Mouse (Mus musculus): ENCODE measurements at regions not wholly inside any gene's neighbourhood (a gene's known extent, or its start where the extent isn't known, plus 50 kb on each side); places are given as distances from the start of the nearest gene placed in this dataset.

- DNase-seq (ENCODE audit: low spot score in 2 of 2): no peak
Measured at GRCm38 (mm10) chr7:115170439-115170838, 426.9 kb downstream of the Insc start.

GRCm38 (mm10) chr7:115192482-115192881, 449.0 kb downstream of the Insc start:
- DNase-seq (ENCODE audit: low spot score in 2 of 2): no peak

DNA sequence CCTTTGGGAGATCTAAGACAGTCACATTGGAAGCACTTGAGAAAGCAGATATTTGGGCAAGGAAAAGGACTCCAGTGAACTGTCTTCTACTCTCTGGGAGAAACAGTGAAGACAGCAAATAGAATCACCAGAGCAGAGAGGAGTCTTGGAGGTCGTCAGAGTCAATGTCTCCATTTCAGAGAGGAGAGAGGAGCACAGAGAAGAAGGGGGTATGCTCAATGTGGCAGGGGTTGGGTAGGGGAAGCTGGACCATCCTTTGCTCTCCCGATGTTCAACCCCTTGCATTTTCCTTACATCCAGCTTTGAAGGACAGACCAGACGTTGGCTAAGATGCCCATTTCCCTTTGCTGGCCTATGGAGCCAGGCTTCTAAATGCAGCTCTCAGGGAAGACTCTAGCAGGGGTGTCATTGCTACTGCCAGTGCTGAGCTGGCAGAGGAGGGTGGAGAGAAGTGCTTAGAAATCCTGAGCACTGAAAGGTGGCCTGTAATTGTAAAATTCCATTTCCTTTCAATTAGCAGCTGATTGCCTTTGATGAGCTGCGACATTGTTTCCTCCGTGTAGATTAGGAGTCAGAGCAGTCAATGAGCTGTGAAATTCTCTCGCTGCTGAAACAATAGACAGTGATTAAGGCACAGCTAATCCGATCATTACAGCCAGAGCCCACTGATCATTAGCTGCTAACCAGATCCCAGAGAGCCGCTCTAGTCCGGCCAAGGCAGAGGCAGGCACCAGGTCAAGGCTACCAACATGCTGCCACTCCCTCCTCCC, 449.7 kb downstream of the Insc start:
- no peak for DNase-seq (ENCODE audit: low spot score in 2 of 2)

DNA sequence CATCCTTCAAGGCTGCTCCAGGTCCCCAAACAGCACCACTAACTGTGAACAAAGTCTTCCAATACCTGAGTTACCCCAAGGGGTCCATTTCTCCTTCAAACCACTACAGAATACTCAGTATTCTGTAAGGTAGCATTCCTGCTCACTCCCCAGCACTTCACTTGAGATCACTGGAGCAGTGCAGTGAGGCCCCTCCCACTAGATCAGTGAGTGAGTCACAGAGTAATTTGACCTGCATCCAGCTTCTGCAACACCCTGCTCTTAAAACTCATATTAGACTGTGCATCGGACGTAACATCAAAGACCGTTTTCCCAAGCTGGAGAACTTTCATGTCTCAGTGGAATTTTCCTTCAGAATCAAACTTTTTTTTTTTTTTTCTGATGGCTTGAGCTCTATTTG, 461.4 kb downstream of the Insc start:
- no peak for DNase-seq (ENCODE audit: low spot score in 2 of 2)

DNA sequence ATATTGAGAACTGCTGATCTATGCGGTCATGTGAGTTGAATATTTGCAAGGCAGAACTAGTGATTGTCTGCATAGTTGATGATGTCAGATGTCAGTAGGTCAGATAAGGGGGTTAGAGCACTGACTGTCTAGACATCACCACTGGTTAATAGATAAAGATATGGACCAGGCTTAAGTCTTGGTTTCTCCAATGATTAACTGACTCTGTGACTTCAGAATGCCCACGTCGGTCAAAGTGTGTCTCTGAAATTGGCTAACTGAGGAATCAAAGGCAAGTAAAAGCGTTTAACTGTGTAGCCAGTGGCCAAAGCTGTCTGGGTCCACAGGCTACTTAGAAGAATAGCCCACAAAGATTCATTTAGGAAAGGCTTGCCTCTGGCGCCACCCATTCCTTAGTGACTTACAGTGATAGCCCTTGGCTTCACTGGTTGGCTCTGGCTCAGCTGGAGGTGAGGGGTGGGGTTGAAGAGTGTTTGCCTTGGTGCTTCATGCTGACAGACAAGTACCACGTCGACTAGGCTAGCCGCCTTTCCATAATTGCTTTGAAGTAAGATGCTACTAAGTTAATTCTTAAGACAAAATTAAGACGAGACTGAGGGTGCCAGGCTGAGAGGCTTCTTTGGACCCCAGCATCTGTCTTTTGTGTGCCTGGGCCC, 463.1 kb downstream of the Insc start:
- DNase-seq (ENCODE audit: low spot score in 2 of 2): no peak

- no peak for DNase-seq (ENCODE audit: low spot score in 2 of 2)
Measured at GRCm38 (mm10) chr7:115208781-115209180, 465.3 kb downstream of the Insc start.

DNA sequence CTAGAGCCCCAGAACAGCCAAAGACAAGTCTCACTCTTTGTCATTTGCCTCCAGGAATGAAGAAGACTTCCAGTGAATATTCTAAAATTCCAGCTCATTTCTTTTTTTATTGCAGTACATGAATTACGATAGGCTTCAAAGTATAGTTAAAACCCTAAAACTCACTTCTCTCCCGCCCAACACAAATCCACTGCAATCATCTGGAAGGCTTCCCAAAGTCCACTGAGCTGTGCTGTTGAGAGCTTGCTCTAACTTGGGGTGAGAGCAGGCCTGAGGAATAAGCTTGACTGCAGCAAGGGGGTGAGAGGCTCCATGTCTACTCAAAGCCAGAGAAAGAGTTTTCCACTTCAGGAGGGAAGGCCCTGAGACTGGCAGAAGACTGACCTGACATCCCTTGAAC, 466.5 kb downstream of the Insc start:
- DNase-seq (ENCODE audit: low spot score in 2 of 2): no peak

GRCm38 (mm10) chr7:115216838-115217237, 473.3 kb downstream of the Insc start:
- peak; percentile 29 to 48 for DNase-seq (ENCODE audit: low spot score in 2 of 2)

- no peak for DNase-seq (ENCODE audit: low spot score in 2 of 2)
Measured at GRCm38 (mm10) chr7:115217255-115217654, 473.8 kb downstream of the Insc start.

DNA sequence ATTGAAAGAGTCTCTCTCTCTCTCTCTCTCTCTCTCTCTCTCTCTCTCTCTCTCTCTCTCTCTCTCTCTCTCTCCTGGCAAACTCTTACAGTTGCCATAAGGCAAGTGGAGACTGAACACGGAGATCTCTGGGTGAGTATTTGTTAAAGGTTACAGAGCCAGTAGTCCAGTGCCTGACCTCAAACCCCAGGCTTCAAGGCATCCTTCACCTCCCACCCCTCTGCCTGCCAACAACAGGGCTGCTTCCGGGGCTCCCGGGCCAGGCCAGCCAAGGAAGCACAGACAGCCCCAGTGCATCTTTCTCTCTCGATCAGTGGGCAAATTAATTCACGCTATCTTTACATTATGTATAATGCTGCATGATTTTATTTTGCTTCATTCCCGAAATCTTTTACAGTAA, 474.2 kb downstream of the Insc start:
- DNase-seq (ENCODE audit: low spot score in 2 of 2): no peak

- DNase-seq (ENCODE audit: low spot score in 2 of 2): peak in 1 of 2 experiments; percentile 2
Measured at GRCm38 (mm10) chr7:115218596-115219180, 475.2 kb downstream of the Insc start.

GRCm38 (mm10) chr7:115222642-115223041, 479.1 kb downstream of the Insc start:
- DNase-seq (ENCODE audit: low spot score in 2 of 2): no peak

DNA sequence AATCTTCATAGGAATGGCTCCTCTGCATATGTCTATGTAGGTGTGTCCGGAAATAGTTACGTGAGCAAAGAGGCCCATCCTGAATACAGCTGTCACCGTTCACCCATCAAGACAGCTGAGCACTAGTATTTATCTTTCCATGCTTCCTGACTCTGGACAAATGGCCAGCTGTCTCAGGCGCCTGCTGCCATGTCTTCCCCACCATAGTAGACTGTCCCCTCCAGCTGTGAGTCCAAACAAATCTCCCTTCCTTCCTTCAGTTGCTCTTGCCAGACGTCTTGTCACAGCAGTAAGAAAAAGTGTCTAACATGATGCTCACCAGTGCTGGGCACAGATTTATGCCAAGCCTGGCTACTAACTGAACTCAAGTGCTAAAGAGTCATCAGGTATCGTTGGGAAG, 487.0 kb downstream of the Insc start:
- DNase-seq (ENCODE audit: low spot score in 2 of 2): no peak

DNA sequence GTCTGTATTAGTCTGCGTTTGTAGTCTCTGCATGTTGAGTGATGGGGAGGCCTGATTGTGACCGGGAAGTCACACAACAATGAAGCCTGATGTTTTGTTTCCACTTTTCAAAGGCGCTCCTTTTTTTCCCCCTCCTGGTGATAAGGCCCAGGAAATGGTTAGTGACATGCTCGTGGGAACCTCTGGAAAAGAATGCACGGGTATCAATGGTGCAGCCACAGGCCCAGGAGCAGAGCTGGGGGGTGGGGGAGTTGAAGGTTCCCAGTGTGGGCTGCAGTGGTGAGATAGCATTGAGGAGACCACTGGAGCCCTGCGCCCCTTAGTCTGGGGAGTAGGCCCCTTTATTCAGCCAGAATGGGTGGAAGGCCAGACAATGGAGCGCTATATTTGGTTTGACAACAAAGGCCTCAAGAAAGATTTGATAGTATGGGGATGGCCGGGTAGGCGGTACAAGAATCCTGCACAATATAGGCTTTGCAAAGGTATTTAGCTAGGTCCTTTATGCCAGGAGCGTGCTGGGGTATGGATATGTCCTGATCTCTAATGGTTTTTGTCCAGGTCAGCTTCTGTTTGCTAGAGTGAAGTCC, 490.4 kb downstream of the Insc start:
- no peak for DNase-seq (ENCODE audit: low spot score in 2 of 2)

GRCm38 (mm10) chr7:115237131-115237530, 493.6 kb downstream of the Insc start:
- no peak for DNase-seq (ENCODE audit: low spot score in 2 of 2)

- DNase-seq (ENCODE audit: low spot score in 2 of 2): no peak
Measured at GRCm38 (mm10) chr7:115251591-115252369, 508.3 kb downstream of the Insc start.

- no peak for DNase-seq (ENCODE audit: low spot score in 2 of 2)
Measured at GRCm38 (mm10) chr7:115252370-115252750, 508.9 kb downstream of the Insc start.

- DNase-seq (ENCODE audit: low spot score in 2 of 2): no peak
Measured at GRCm38 (mm10) chr7:115258626-115259025, 515.1 kb downstream of the Insc start.

DNA sequence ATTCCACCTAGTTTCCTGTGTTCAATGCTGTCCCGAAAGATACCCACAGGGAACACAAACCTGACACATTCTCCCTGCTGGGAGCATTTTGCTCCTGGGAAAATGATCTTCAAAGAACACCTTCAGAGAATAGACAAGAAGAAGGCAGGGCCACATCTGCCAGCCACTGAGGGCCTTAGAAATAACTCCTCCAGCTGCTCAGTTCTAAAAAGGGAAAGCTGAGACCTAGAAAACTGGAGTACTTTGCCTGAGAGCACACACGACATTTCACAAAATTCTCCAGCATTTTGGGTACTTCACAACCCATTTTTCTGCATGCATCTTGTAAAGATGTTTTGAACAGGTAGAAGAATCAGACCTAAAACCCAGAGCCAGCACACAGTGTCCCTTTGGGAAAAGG, 519.6 kb downstream of the Insc start:
- DNase-seq (ENCODE audit: low spot score in 2 of 2): no peak

- DNase-seq (ENCODE audit: low spot score in 2 of 2): no peak
Measured at GRCm38 (mm10) chr7:115266141-115266540, 522.6 kb downstream of the Insc start.

DNA sequence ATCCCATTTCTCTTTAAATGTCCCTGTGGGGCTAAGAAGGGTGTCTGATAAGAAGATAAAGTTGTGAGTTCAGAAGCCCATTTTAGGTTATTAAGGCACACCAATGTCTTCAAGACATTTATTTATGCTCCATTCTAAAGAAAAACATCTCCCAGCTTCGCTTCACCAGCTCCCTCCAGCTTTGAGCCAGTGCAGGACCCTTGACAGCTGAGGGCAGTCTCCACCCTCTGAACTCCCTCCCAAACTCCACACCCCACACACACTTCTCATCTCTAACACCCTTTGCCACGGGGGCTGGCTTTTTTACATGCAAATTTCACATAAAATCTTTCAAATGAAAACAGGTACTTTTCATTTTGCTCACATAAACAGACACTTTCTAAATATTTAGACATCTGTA, 527.3 kb downstream of the Insc start:
- no peak for DNase-seq (ENCODE audit: low spot score in 2 of 2)

- no peak for DNase-seq (ENCODE audit: low spot score in 2 of 2)
Measured at GRCm38 (mm10) chr7:115274836-115275235, 531.3 kb downstream of the Insc start.
